8 mouse cellular contexts compared by ENCODE assay signal in the genomic region with DNA sequence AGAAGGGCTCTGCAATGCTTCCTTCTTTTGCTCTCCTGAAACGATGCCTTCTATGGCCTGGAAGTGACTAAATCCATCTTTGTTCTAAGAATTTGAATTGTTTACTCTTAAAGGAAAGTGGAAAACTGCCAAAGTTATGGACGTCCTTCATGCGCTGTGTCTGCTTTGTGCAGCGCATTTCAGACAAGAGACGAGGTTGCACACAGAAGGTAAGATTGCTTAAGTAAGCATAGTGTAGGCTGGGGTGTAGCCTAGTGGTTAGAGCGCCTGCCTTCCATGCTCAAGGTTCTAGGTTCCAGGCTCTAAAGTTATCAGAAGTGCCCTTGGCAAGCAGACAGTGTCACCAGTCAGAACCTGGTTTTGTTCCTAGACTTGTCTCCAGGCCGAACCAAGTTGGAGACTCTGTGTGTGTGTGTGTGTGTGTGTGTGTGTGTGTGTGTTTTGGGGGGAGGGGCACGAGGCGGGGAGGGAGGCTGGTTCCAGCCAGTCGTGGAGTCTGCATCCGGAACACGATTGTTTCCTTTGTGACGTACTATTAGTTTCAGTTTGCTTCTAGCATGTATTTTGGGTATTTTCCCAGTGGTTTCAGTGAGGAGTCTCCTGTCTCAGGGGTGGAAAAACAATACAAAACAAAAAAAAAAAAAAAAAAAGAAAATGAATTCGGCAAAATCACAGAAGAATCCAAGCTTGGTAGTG.
DNase-seq lines count a peak whose midpoint lies in the region.

No protein-coding gene starts in this region.

- intact Hi-C loops in left cerebral cortex, postnatal 4 days (cut with DNase I) = no loop called here

- peak; percentile 29 for DNase-seq in left cerebral cortex, postnatal 4 days
- DNase-seq in left cerebral cortex, adult 9 months (ENCODE audit: low spot score in 2 of 2) = no peak
- peak; percentile 55 for DNase-seq in adrenal gland, postnatal 25 days
- DNase-seq in heart, postnatal 4 days = peak; percentile 42
- DNase-seq in kidney, postnatal 4 days = peak; percentile 69 to 78
- peak; percentile 70 for DNase-seq in retina, postnatal 1 day
- DNase-seq in layer of hippocampus, adult 9-10 months (ENCODE audit: low spot score) = no peak
- no peak for DNase-seq in cerebellum, adult 9-11 months

Comparison
In these comparisons a context has a peak if more than half of its experiments do, and no peak if none do; other contexts are left out.
1. DNase-seq: peak in left cerebral cortex, postnatal 4 days (single experiment), adrenal gland, postnatal 25 days (single experiment), heart, postnatal 4 days (single experiment), kidney, postnatal 4 days (2 of 2) and retina, postnatal 1 day (single experiment); none in left cerebral cortex, adult 9 months (0 of 2), layer of hippocampus, adult 9-10 months (single experiment) and cerebellum, adult 9-11 months (single experiment).